Mouse (Mus musculus): ENCODE results near the gene Ugt1a7c. TPM values are rescaled to one million over a fixed set of nuclear protein-coding genes. Genes with fewer than 3 reads are reported as not detected.
"Not testable (repeated sequence)": the region's sequence is repeated elsewhere in the genome, so short reads cannot be mapped to it uniquely, and the experiment has no call there.

Ugt1a7c gene
- polyA plus RNA-seq, 1 experiment, result 1.3 TPM

- Histone ChIP-seq H3K4me1 (ENCODE audit: control insufficient read depth, insufficient read depth, low read length) (no peaks in the 10 kb centered on the region), H3K27ac (ENCODE audit: insufficient read depth, low read length) (no peak overlapping the region), H3K4me3 (ENCODE audit: insufficient read depth, low read length) (no peak overlapping the region)
- no peak for TF ChIP-seq CTCF (IDR thresholded peaks at IDR 0.05; ENCODE audit: extremely low read depth, insufficient read depth, low read length)
- no peak for TF ChIP-seq POLR2A (IDR thresholded peaks at IDR 0.05; ENCODE audit: extremely low read depth, insufficient read depth, low read length)
Measured at GRCm38 (mm10) chr1:88216551-88216950, 121.7 kb downstream of the Ugt1a7c start.

- no peaks in the 10 kb centered on the region for H3K4me1 ChIP-seq (ENCODE audit: control insufficient read depth, insufficient read depth, low read length)
- no peak for TF ChIP-seq POLR2A (IDR thresholded peaks at IDR 0.05; ENCODE audit: extremely low read depth, insufficient read depth, low read length)
- no peak for TF ChIP-seq CTCF (IDR thresholded peaks at IDR 0.05; ENCODE audit: extremely low read depth, insufficient read depth, low read length)
- H3K27ac ChIP-seq (ENCODE audit: insufficient read depth, low read length), result no peak overlapping the region
Measured at GRCm38 (mm10) chr1:88217144-88217543, 122.3 kb downstream of the Ugt1a7c start.

GRCm38 (mm10) chr1:88217576-88217975, 122.7 kb downstream of the Ugt1a7c start:
- H3K4me3 ChIP-seq (ENCODE audit: insufficient read depth, low read length), result no peak overlapping the region
- H3K27ac ChIP-seq (ENCODE audit: insufficient read depth, low read length), result no peak overlapping the region
- TF ChIP-seq CTCF (IDR thresholded peaks at IDR 0.05; ENCODE audit: extremely low read depth, insufficient read depth, low read length) (no peak), POLR2A (IDR thresholded peaks at IDR 0.05; ENCODE audit: extremely low read depth, insufficient read depth, low read length) (no peak)
- H3K4me1 ChIP-seq (ENCODE audit: control insufficient read depth, insufficient read depth, low read length), result no peaks in the 10 kb centered on the region

More at GRCm38 (mm10) chr1:88217144-88217543, 122.3 kb downstream of the Ugt1a7c start:
- H3K4me3 ChIP-seq (ENCODE audit: insufficient read depth, low read length), result no peak overlapping the region

- H3K4me3 ChIP-seq (ENCODE audit: insufficient read depth, low read length), result no peak overlapping the region
- H3K4me1 ChIP-seq (ENCODE audit: control insufficient read depth, insufficient read depth, low read length), result no peaks in the 10 kb centered on the region
- TF ChIP-seq CTCF (IDR thresholded peaks at IDR 0.05; ENCODE audit: extremely low read depth, insufficient read depth, low read length) (no peak), POLR2A (IDR thresholded peaks at IDR 0.05; ENCODE audit: extremely low read depth, insufficient read depth, low read length) (no peak)
- H3K27ac ChIP-seq (ENCODE audit: insufficient read depth, low read length), result no peak overlapping the region
Measured at GRCm38 (mm10) chr1:88218051-88218450, 123.2 kb downstream of the Ugt1a7c start.

- no peak overlapping the region for H3K27ac ChIP-seq (ENCODE audit: insufficient read depth, low read length)
- H3K4me3 ChIP-seq (ENCODE audit: insufficient read depth, low read length), result no peak overlapping the region
- no peaks in the 10 kb centered on the region for H3K4me1 ChIP-seq (ENCODE audit: control insufficient read depth, insufficient read depth, low read length)
- TF ChIP-seq CTCF (IDR thresholded peaks at IDR 0.05; ENCODE audit: extremely low read depth, insufficient read depth, low read length) (no peak), POLR2A (IDR thresholded peaks at IDR 0.05; ENCODE audit: extremely low read depth, insufficient read depth, low read length) (no peak)
Measured at GRCm38 (mm10) chr1:88218591-88218990, 123.7 kb downstream of the Ugt1a7c start.

GRCm38 (mm10) chr1:88219054-88219453, 124.2 kb downstream of the Ugt1a7c start:
- TF ChIP-seq CTCF (IDR thresholded peaks at IDR 0.05; ENCODE audit: extremely low read depth, insufficient read depth, low read length) (no peak), POLR2A (IDR thresholded peaks at IDR 0.05; ENCODE audit: extremely low read depth, insufficient read depth, low read length) (no peak)
- Histone ChIP-seq H3K4me3 (ENCODE audit: insufficient read depth, low read length) (no peak overlapping the region), H3K27ac (ENCODE audit: insufficient read depth, low read length) (no peak overlapping the region), H3K4me1 (ENCODE audit: control insufficient read depth, insufficient read depth, low read length) (no peaks in the 10 kb centered on the region)

GRCm38 (mm10) chr1:88220336-88220735, 125.5 kb downstream of the Ugt1a7c start:
- no peak overlapping the region for H3K4me3 ChIP-seq (ENCODE audit: insufficient read depth, low read length)
- H3K4me1 ChIP-seq (ENCODE audit: control insufficient read depth, insufficient read depth, low read length), result no peaks in the 10 kb centered on the region
- no peak overlapping the region for H3K27ac ChIP-seq (ENCODE audit: insufficient read depth, low read length)
- no peak for TF ChIP-seq POLR2A (IDR thresholded peaks at IDR 0.05; ENCODE audit: extremely low read depth, insufficient read depth, low read length)
- TF ChIP-seq CTCF (IDR thresholded peaks at IDR 0.05; ENCODE audit: extremely low read depth, insufficient read depth, low read length), result no peak

GRCm38 (mm10) chr1:88222216-88222615, 127.4 kb downstream of the Ugt1a7c start:
- Histone ChIP-seq H3K4me1 (ENCODE audit: control insufficient read depth, insufficient read depth, low read length) (no peaks in the 10 kb centered on the region), H3K4me3 (ENCODE audit: insufficient read depth, low read length) (no peak overlapping the region), H3K27ac (ENCODE audit: insufficient read depth, low read length) (no peak overlapping the region)
- no peak for TF ChIP-seq POLR2A (IDR thresholded peaks at IDR 0.05; ENCODE audit: extremely low read depth, insufficient read depth, low read length)
- no peak for TF ChIP-seq CTCF (IDR thresholded peaks at IDR 0.05; ENCODE audit: extremely low read depth, insufficient read depth, low read length)

- H3K4me1 ChIP-seq (ENCODE audit: control insufficient read depth, insufficient read depth, low read length); H3K4me3 ChIP-seq (ENCODE audit: insufficient read depth, low read length): not testable (repeated sequence)
Measured at GRCm38 (mm10) chr1:88223011-88223515, 128.2 kb downstream of the Ugt1a7c start.

GRCm38 (mm10) chr1:88223591-88223990, 128.7 kb downstream of the Ugt1a7c start:
- Histone ChIP-seq H3K27ac (ENCODE audit: insufficient read depth, low read length) (no peak overlapping the region), H3K4me1 (ENCODE audit: control insufficient read depth, insufficient read depth, low read length) (no peaks in the 10 kb centered on the region), H3K4me3 (ENCODE audit: insufficient read depth, low read length) (no peak overlapping the region)
- TF ChIP-seq POLR2A (IDR thresholded peaks at IDR 0.05; ENCODE audit: extremely low read depth, insufficient read depth, low read length) (no peak), CTCF (IDR thresholded peaks at IDR 0.05; ENCODE audit: extremely low read depth, insufficient read depth, low read length) (no peak)

More at GRCm38 (mm10) chr1:88223011-88223515, 128.2 kb downstream of the Ugt1a7c start:
- not testable (repeated sequence) for H3K27ac ChIP-seq (ENCODE audit: insufficient read depth, low read length)
